Mouse (Mus musculus): ENCODE measurements around the gene Tenm3.

- TF ChIP-seq POLR2A (IDR thresholded peaks at IDR 0.05; ENCODE audit: insufficient read length, low read depth) (no peak), E2F4 (IDR thresholded peaks at IDR 0.05; ENCODE audit: insufficient read depth) (no peak), TCF12 (IDR thresholded peaks at IDR 0.05; ENCODE audit: insufficient read depth, poor library complexity, severe bottlenecking) (no peak), USF1 (IDR thresholded peaks at IDR 0.05; ENCODE audit: low read depth) (no peak), MYOG (IDR thresholded peaks at IDR 0.05; ENCODE audit: control insufficient read depth in 1 of 3, insufficient read depth in 1 of 3, insufficient read length in 2 of 3, low read depth in 2 of 3) (no peak)
These were observed 623.1 kb downstream of the Tenm3 start for GRCm38 (mm10) chr8:48220529-48221181.
